Mouse (Mus musculus) stomach, embryonic 14.5 days (tissue): ENCODE results near the gene Ctnnal1. TPM values are rescaled to one million over a fixed set of nuclear protein-coding genes. Genes with fewer than 3 reads are reported as not detected.

Source experiments
- ATAC-seq: fragments of 200-750 bp; cut with Nextera tagmentation; 2 replicates; pipeline ENCODE4 v1.8.0; 2017; ENCODE audit warnings: low read depth, moderate TSS enrichment; ENCODE audit not compliant: insufficient number of reproducible peaks, insufficient read depth, low FRiP score
- H3K27ac ChIP-seq: fragments of 300-500 bp; sonication (generic); 2 replicates; pipeline ENCODE4 v1.5.1; 2014; ENCODE audit warnings: mild to moderate bottlenecking, low read length, moderate library complexity, mixed read lengths
- H3K27me3 ChIP-seq: fragments of 300-500 bp; sonication (generic); 2 replicates; pipeline ENCODE4 v1.6.1; 2014; ENCODE audit warnings: low read length, control low read depth, mixed read lengths; ENCODE audit not compliant: control insufficient read depth, insufficient read depth
- H3K36me3 ChIP-seq: fragments of 300-500 bp; sonication (generic); 2 replicates; pipeline ENCODE4 v1.6.1; 2014; ENCODE audit warnings: mild to moderate bottlenecking, control low read depth, low read length, moderate library complexity, mixed read lengths; ENCODE audit not compliant: control insufficient read depth, insufficient read depth
- H3K4me1 ChIP-seq: fragments of 300-500 bp; sonication (generic); 2 replicates; pipeline ENCODE4 v1.6.1; 2014; ENCODE audit warnings: low read length, control low read depth, mixed read lengths; ENCODE audit not compliant: control insufficient read depth, insufficient read depth
- H3K4me2 ChIP-seq: fragments of 300-500 bp; sonication (generic); replicated peaks from 2 replicates; pipeline ENCODE4 v1.6.1; 2014; ENCODE audit warnings: low read depth, low read length, control low read depth
- H3K4me3 ChIP-seq: fragments of 300-500 bp; sonication (generic); 2 replicates; pipeline ENCODE4 v1.5.1; 2014; ENCODE audit warnings: low read depth, low read length, control low read depth
- H3K9ac ChIP-seq: fragments of 300-500 bp; sonication (generic); replicated peaks from 2 replicates; pipeline ENCODE4 v1.6.1; 2014; ENCODE audit warnings: low read depth, mild to moderate bottlenecking, control low read depth, low read length, moderate library complexity, mixed read lengths
- H3K9me3 ChIP-seq: fragments of 300-500 bp; sonication (generic); 2 replicates; pipeline ENCODE4 v1.6.1; 2016; ENCODE audit warnings: low read depth, low read length, control low read depth; ENCODE audit not compliant: control insufficient read depth
- WGBS: fragments of 180-500 bp; shearing (Covaris S2); extraction: QIAGEN DNeasy Blood & Tissue Kit; methylation state at CpG from one replicate; pipeline ENCODE4 v1.1.7; 2014; 5-methylcytosine and 5-hydroxymethylcytosine counted together
- polyA plus RNA-seq: library from polyadenylated mRNA; unstranded; fragments of >200 nt; fragmentation: Nextera tagmentation; extraction: Ambion mirVana; gene quantifications from 2 replicates; pipeline ENCODE4 v1.2.1, GENCODE M21; 2014

Gene Ctnnal1
- polyA plus RNA-seq, 1 experiment from 2014 or later, result 26.7 TPM

DNA sequence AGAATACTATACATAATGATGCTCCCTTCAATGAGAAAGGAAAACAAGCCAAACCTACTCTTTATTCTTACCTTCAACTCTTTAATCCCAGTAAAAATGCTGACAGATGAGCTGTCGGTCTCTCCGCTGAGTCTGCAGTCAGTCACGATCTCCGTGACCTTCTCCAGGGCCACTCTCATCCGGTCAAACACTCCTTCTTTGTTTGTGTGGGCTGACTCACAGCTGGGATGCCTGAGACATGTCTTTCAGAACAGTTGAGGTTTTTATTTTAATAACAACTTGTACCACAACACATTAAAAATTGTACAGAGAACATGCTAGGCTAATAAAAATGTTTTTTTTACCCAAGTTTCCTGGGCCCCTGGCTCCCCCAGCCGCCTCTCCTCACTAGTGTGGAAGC, 27.3 kb downstream of the Ctnnal1 start:
- H3K4me2 ChIP-seq, result no peak overlapping the region
- no peak overlapping the region for H3K9ac ChIP-seq
- no peak overlapping the region for H3K27ac ChIP-seq
- no peaks in the 10 kb centered on the region for H3K4me1 ChIP-seq
- ATAC-seq, result no peak
- H3K4me3 ChIP-seq, result no peak overlapping the region
- WGBS, result 74% methylated on average over 6 of the region's 6 CpGs
- no peaks in the 10 kb centered on the region for H3K9me3 ChIP-seq
- no peaks in the 10 kb centered on the region for H3K27me3 ChIP-seq
- H3K36me3 ChIP-seq, result no peaks in the 10 kb centered on the region; the same call in 1 of the 2 replicates

DNA sequence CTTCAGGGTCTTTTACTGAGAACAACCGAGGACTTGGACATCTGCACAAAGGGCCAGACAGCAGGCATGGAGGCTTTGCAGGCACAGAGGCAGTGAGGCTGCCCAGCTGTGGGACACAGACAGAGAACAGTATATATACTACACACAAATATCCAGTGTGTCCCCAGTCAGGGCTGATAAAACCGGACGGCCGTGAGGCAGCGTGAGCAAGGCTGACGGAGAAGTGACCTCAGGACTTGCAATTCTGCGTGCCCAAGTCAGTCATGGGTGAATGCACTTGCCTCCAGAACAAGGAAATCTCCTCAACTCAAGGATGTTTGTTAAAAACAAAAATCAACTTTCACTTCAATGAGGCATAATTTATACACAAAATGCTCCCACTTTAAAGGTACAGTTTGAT, 33.0 kb downstream of the Ctnnal1 start:
- H3K9me3 ChIP-seq, result no peaks in the 10 kb centered on the region
- no peaks in the 10 kb centered on the region for H3K4me1 ChIP-seq
- H3K27ac ChIP-seq, result no peak overlapping the region
- H3K4me2 ChIP-seq, result no peak overlapping the region
- no peak overlapping the region for H3K9ac ChIP-seq
- ATAC-seq, result no peak
- H3K4me3 ChIP-seq, result no peak overlapping the region
- 87% methylated on average over 7 of the region's 7 CpGs for WGBS
- H3K36me3 ChIP-seq, result no peaks in the 10 kb centered on the region; the same call in 1 of the 2 replicates
- no peaks in the 10 kb centered on the region for H3K27me3 ChIP-seq

DNA sequence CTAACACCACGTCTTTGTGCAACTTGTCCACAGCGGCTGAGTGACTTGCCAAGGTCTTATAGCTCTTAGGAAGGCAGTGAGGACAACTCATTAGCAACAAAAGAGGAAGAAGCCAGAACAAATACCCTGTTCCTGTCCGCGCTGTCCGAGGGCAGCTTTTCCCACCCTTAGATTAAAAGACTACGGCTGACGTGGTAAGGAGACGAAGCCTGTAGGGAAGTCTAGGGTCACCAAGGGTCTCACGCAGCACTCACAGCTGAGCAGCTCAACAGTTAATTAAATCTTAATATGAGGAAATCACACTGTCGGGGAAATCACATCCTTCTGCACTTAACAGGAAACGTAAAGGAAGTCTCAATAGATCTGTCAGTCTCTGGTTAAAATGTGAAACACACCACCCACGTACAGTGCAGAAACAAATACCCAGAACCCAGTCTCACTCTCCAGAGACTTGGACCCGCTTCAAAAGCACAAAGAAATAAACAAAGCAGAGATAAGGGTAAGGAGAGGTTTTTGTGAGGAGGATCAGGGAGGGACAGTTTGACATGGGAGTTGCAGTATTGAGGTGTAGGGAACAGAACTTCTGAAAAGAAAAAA, 33.9 kb downstream of the Ctnnal1 start:
- no peak overlapping the region for H3K9ac ChIP-seq
- H3K9me3 ChIP-seq, result no peaks in the 10 kb centered on the region

DNA sequence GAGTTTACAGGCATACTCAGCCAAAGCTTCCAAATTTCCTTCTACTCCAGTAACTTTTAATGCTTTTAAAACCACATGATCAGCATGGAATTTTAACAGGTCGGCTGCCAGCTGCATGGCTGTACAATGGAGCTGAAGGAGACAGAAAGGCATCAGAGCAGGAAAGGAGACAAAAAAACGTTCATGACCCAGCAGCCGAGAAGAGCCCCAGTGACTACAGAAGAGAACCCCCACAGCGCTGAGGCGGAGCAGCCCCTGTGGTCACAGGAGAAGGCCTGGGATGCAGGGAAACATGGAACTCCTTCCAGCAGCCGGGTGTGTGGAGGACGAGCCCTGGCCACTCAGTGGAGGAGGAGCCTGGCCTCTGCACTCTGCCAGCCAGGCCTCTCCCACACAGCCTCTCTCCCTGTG, 35.5 kb downstream of the Ctnnal1 start:
- no peaks in the 10 kb centered on the region for H3K4me1 ChIP-seq
- WGBS, result 72% methylated on average over 7 of the region's 7 CpGs
- H3K36me3 ChIP-seq, result no peaks in the 10 kb centered on the region
- no peak overlapping the region for H3K4me2 ChIP-seq
- no peaks in the 10 kb centered on the region for H3K9me3 ChIP-seq
- ATAC-seq, result no peak
- H3K27me3 ChIP-seq, result no peaks in the 10 kb centered on the region
- H3K9ac ChIP-seq, result no peak overlapping the region
- peak overlapping the region; percentile 27; the same call in 1 of the 2 replicates for H3K27ac ChIP-seq
- H3K4me3 ChIP-seq, result no peak overlapping the region

More for the DNA sequence above, 33.9 kb downstream of the Ctnnal1 start:
- no peaks in the 10 kb centered on the region for H3K4me1 ChIP-seq
- H3K4me2 ChIP-seq, result no peak overlapping the region
- no peaks in the 10 kb centered on the region; the same call in 1 of the 2 replicates for H3K36me3 ChIP-seq
- no peak overlapping the region for H3K4me3 ChIP-seq
- no peak overlapping the region for H3K27ac ChIP-seq
- 61% methylated on average over 13 of the region's 13 CpGs for WGBS
- no peak for ATAC-seq
- no peaks in the 10 kb centered on the region for H3K27me3 ChIP-seq

DNA sequence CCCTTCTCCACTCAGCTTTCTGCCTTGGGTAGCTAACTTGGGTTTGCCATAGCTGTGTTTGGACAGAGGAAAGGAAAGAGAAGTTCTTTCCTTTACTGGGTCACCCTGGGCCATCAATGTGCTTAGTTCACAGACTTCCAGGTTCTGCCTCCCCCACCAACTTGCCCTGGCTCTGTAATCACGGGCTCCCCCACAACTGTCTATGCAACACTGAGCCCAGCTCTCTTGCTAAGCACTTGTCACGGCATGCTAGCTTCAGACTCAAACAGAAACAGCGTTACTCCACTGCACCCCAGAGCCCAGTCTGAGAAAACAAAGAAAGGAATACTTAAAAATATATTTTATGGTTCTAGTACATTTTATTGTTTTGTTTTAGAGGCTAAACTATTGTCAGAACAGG, 36.1 kb downstream of the Ctnnal1 start:
- H3K27ac ChIP-seq, result no peak overlapping the region; the same call in 1 of the 2 replicates
- no peaks in the 10 kb centered on the region for H3K27me3 ChIP-seq
- no peak overlapping the region for H3K4me2 ChIP-seq
- 80% methylated on average over 3 of the region's 3 CpGs for WGBS
- H3K4me1 ChIP-seq, result no peaks in the 10 kb centered on the region
- no peak overlapping the region for H3K4me3 ChIP-seq
- H3K9me3 ChIP-seq, result no peaks in the 10 kb centered on the region
- no peak overlapping the region for H3K9ac ChIP-seq
- no peaks in the 10 kb centered on the region for H3K36me3 ChIP-seq
- no peak for ATAC-seq

DNA sequence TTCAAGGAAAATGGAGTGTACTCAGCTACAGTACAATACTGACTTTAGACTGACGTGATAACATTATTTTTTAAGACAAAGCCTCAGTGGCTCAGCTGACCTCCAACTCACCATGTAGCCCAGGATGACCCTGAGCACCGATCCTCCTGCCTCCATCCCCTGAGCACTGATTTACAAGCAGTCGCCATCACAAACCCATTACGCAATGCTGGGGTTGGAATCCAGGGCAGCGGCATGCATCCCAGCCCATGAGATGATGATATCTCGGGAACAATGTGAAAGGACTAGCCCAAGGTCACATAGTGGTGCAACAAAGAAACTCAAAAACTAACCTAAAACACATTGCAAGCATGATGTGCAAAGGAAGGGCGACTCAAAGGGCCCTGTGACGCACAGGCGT, 40.8 kb downstream of the Ctnnal1 start:
- H3K4me1 ChIP-seq, result no peaks in the 10 kb centered on the region
- H3K4me3 ChIP-seq, result no peak overlapping the region
- H3K4me2 ChIP-seq, result no peak overlapping the region
- H3K36me3 ChIP-seq, result no peaks in the 10 kb centered on the region
- no peak for ATAC-seq
- WGBS, result 92% methylated on average over 9 of the region's 9 CpGs
- H3K27me3 ChIP-seq, result no peaks in the 10 kb centered on the region
- no peak overlapping the region for H3K9ac ChIP-seq
- H3K9me3 ChIP-seq, result no peaks in the 10 kb centered on the region
- no peak overlapping the region for H3K27ac ChIP-seq

DNA sequence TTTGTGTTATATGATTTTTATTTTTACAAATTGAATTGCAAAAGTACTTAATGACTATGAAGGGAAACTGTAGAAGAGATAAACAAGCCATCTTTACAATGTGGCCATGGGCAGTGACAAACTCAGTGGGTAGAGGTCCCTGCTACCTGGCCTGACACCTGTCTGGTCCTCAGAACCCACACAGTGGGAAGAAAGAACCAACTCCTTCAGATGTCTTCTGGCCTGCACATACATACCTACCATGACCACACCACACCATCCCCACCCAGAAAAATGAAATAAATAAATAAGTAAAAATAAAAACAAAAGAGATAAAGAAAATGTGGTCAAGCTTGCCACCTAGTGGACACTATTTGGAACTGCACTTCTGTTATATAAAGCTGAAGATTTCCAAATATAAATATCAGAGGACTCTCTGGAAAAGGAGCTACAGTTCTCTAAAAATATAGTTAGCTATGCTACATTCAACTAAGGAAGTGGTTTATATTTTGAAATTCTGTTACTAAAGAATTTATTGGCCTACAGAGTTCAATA, 44.9 kb downstream of the Ctnnal1 start:
- no peaks in the 10 kb centered on the region for H3K4me1 ChIP-seq
- H3K27ac ChIP-seq, result no peak overlapping the region
- H3K4me3 ChIP-seq, result no peak overlapping the region
- ATAC-seq, result no peak
- H3K9ac ChIP-seq, result no peak overlapping the region
- H3K27me3 ChIP-seq, result no peaks in the 10 kb centered on the region
- H3K9me3 ChIP-seq, result no peaks in the 10 kb centered on the region
- no peaks in the 10 kb centered on the region for H3K36me3 ChIP-seq
- H3K4me2 ChIP-seq, result no peak overlapping the region

DNA sequence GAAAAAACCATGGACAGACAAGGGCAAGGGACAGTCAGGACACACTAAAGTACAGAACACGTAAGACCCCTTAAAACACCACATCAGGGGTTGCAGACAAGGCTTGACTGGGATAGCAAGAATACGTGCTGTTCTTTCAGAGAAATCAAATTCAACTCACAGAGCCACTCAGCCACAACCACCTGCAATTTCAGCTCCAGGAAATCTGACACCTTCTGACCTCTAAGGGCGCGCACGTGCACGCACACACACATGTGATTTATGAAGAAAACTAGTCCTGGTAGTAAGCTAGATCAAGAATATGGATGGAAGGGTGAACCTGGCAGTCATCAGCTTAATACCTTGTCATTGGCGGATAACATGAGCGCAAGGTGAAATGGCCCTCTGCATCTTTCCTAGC, 49.9 kb downstream of the Ctnnal1 start:
- Histone ChIP-seq H3K27ac (no peak overlapping the region), H3K27me3 (no peaks in the 10 kb centered on the region)
- 66% methylated on average over 8 of the region's 8 CpGs for WGBS

DNA sequence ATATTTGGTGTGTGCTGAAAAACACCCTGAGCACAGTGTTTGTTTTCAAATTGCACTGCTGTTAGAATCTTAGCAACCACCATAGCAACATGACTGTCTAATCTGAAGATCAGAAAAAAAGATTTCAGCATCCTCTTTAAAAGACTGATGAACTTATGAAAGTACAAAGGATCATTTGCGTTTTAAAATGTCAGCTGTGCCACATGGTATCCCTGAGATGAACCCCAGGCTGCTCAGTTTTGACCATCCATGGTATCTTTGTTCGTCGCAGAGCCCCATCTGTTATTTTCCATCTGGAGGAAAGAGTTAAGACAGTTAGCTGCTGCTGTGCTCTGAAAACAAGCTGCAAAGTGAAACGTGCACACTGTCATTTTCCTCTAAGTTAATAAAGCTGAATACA, 52.9 kb downstream of the Ctnnal1 start:
- WGBS, result 72% methylated on average over 4 of the region's 4 CpGs

More for the DNA sequence above, 49.9 kb downstream of the Ctnnal1 start:
- H3K9me3 ChIP-seq, result no peaks in the 10 kb centered on the region
- H3K4me2 ChIP-seq, result no peak overlapping the region
- 0 out of 2 replicates have a peak, but pooled peaks cover 4% of the 10 kb centered on the region for H3K36me3 ChIP-seq
- no peaks in the 10 kb centered on the region for H3K4me1 ChIP-seq
- no peak overlapping the region for H3K4me3 ChIP-seq
- H3K9ac ChIP-seq, result no peak overlapping the region
- no peak for ATAC-seq

More for the DNA sequence above, 52.9 kb downstream of the Ctnnal1 start:
- Histone ChIP-seq H3K9me3 (no peaks in the 10 kb centered on the region), H3K4me2 (no peak overlapping the region), H3K4me3 (no peak overlapping the region), H3K9ac (no peak overlapping the region), H3K4me1 (no peaks in the 10 kb centered on the region), H3K27me3 (no peaks in the 10 kb centered on the region), H3K36me3 (0 out of 2 replicates have a peak, but pooled peaks cover 4% of the 10 kb centered on the region), H3K27ac (no peak overlapping the region)
- no peak for ATAC-seq
